Mouse (Mus musculus): ENCODE measurements around the gene Coq8a.

Coq8a gene

GRCm38 (mm10) chr1:180140970-180141369 is 58.4 kb downstream of the Coq8a start:
- in situ Hi-C loops (cut with MboI; ENCODE audit: unreplicated experiment in 2 of 2) = no loop called here

DNA sequence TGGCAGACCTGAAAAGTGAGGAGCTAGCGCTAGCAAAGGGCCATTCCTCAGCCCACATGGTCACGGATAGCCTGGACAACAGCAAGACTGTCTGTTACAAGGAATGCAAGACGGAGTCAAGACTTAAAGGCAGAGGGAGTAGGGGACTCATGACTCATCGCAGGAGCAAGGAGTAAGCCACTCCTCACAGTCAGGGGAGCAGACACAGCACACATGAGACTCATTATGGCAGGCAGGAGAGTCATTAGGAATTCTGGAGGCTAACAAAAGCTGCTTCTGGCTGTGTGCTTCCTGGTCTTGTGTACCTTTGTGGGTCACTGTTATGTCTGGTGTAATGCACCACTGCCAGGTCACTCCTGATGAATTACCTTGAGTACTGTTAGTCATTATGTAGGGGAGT is 60.2 kb downstream of the Coq8a start:
- in situ Hi-C loops (cut with MboI; ENCODE audit: unreplicated experiment in 2 of 2) = no loop called here

GRCm38 (mm10) chr1:180132187-180132586 is 67.2 kb downstream of the Coq8a start:
- in situ Hi-C loops (cut with MboI; ENCODE audit: unreplicated experiment in 2 of 2) = no loop called here

DNA sequence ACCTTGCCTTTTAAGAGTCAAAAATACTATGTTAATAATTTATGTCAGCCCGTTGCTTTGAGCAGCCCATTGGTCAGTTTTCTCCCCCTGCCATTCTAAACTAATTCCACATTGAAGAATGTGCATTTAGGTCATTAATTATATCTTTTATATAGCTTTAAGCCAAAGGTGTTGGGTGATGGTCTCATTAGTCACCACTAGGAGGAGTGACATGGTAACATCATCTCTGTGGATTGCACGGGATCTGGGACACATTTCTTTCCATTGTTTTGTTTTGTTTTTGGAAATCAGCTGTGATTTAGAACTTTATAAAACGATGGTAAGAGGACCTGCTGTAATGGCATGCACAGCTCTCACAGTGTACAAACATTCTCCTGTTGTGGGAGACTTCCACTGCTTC is 68.0 kb downstream of the Coq8a start:
- in situ Hi-C loops (cut with MboI; ENCODE audit: unreplicated experiment in 2 of 2) = no loop called here

DNA sequence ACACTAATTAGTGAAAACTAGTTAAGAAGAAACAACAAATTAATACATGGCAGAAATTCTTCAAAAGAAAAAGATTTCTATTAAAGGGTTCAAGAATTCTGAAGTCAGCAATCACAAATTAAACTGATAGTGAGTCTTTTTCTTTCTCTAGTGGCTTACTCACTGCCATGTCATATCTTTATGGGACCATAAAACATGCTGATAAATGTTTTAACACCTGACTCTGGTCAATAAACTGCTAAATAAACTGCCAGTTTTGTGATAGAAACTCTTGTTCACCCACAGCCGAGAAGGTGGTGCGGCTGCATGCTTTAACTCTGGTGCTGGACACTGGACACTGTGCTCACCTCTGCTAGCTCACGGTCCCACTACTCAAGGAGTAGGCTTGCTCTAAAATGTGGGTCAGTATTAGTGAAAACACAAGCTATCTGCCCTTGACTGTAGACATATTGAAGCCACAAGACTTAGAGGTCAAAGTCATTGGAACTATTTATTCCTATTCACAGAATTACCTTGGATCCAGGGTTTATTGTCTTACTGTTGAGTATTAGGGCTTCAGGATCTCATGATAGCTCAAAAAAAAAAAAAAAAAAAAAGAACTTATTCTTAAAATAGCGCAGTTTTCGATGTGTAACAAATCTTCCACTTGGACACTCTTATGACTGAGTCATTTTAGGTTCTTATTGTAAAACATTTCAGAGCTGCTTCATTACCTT is 71.2 kb downstream of the Coq8a start:
- in situ Hi-C loops (cut with MboI; ENCODE audit: unreplicated experiment in 2 of 2) = no loop called here

DNA sequence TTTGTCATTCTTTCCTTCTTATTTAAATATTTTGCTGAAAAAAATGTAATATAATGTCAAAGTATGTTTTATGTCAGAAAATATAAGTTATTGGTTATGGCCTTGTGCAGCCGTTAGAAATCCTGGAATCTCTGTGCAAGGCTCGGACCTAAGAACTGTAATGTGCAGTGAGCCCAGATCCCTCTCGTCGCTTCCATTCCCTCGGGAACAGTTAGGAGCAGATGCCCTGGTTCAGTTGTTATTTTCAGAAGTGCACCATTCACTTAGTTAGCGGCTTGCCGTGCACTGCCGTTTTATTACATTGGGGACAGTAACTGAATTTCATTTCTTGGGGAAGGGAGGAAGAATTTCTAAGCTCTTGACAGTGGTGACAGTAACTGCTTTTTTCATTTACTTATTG is 81.2 kb downstream of the Coq8a start:
- in situ Hi-C loops (cut with MboI; ENCODE audit: unreplicated experiment in 2 of 2) = no loop called here

- in situ Hi-C loops (cut with MboI; ENCODE audit: unreplicated experiment in 2 of 2) = no loop called here
Measured at GRCm38 (mm10) chr1:180116525-180116924, 82.9 kb downstream of the Coq8a start.
